In the genomic region with DNA sequence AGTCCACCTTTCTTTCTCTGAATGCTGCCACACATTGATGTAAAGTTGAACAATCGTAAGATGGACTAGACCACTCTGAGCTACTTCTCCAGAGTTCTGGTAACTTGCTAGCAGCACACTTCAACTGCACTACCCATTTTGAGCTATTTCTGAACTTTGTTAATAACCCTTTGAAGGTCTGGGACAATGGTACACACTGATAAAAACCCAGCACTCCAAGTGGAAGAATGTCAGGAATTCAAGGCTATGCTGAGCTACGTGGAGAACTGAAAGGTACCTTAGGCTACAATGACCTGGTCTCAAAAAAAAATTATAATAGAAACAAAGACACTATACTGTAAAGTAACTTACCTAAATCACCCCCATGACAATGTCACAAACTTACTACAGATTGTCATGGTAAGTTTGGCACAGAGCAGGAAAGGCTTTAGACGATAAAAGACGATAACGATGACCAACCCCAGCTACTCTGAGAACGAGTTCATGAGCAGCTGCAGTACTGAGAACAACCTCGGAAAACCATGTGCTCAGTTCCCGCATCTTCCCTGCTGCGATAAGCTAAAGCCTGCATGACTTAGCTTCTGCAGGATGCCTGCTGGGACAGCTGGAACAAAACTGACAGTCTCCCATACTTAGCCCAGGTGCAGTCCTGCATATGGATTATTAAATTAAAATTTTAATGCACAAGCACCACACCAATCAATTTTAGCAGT, we compare ENCODE assay signal across 21 mouse cellular contexts.
A peak's percentile ranks its signal among the peaks of the same experiment; 100 is the strongest.
DNase-seq lines count a peak whose midpoint lies in the region; ATAC-seq lines count a peak whose summit lies in the region.
"Had no signal": no experiment of that assay in that cellular context is flagged by ENCODE, and none has a peak within 500 bp of the region (broad histone marks: within the 10 kb centered on the region; RNA-seq: fewer than 3 reads in every experiment).

No protein-coding gene starts in this region.

- DNase-seq in heart, postnatal 4 days: no peak
- DNase-seq in heart, embryonic 10.5 days (ENCODE audit: low spot score): no peak
- no peak for DNase-seq in lung, postnatal 4 days
- peak; percentile 20 for DNase-seq in retina, postnatal 1 day
- DNase-seq in ovary, postnatal 10 days (ENCODE audit: low spot score): no peak
- DNase-seq: adrenal gland, adult 2 months; adrenal gland, postnatal 36 days; cerebellum, adult 2 months; cerebellum, postnatal 10 days; gastrocnemius, adult 2 months; gastrocnemius, postnatal 25 days; heart, postnatal 10 days had no signal

- no peaks in the 10 kb centered on the region for H3K27me3 ChIP-seq in heart, embryonic 12.5 days (replicated peaks)
- no peaks in the 10 kb centered on the region for H3K27me3 ChIP-seq in heart, embryonic 16.5 days (ENCODE audit: control insufficient read depth, insufficient read depth, low read length)
- no peaks in the 10 kb centered on the region for H3K27me3 ChIP-seq in heart, embryonic 10.5 days (ENCODE audit: insufficient read depth, poor library complexity, severe bottlenecking)
- no peaks in the 10 kb centered on the region for H3K27me3 ChIP-seq in lung, embryonic 16.5 days (ENCODE audit: control insufficient read depth, insufficient read depth, low read depth, low read length)
- H3K27me3 ChIP-seq: hindbrain, embryonic 12.5 days had no signal

- 0 out of 2 replicates have a peak overlapping the region, but pooled peaks have one; percentile 21 for H3K4me2 ChIP-seq in heart, embryonic 12.5 days
- peak overlapping the region; percentile 23; the same call in 1 of the 2 replicates for H3K4me2 ChIP-seq in heart, embryonic 16.5 days (ENCODE audit: low read depth, low read length)
- H3K4me2 ChIP-seq in lung, embryonic 16.5 days (ENCODE audit: low read depth, low read length): peak overlapping the region; percentile 11; the same call in 1 of the 2 replicates
- H3K4me2 ChIP-seq: hindbrain, embryonic 12.5 days had no signal

- H3K9me3 ChIP-seq in heart, embryonic 12.5 days (replicated peaks): no peaks in the 10 kb centered on the region
- H3K9me3 ChIP-seq in heart, embryonic 16.5 days (replicated peaks; ENCODE audit: control insufficient read depth, low read length): no peaks in the 10 kb centered on the region
- H3K9me3 ChIP-seq in heart, embryonic 10.5 days: no peaks in the 10 kb centered on the region
- no peaks in the 10 kb centered on the region for H3K9me3 ChIP-seq in lung, embryonic 16.5 days (ENCODE audit: control insufficient read depth, low read length)
- H3K9me3 ChIP-seq: embryonic facial prominence, embryonic 10.5 days; hindbrain, embryonic 12.5 days had no signal

- peaks cover 15% of the 10 kb centered on the region for H3K36me3 ChIP-seq in heart, embryonic 12.5 days
- H3K36me3 ChIP-seq in heart, embryonic 16.5 days (ENCODE audit: control insufficient read depth, insufficient read depth): no peaks in the 10 kb centered on the region
- peaks cover 21% of the 10 kb centered on the region for H3K36me3 ChIP-seq in heart, embryonic 10.5 days
- H3K36me3 ChIP-seq in lung, embryonic 16.5 days (ENCODE audit: control insufficient read depth, insufficient read depth, low read length): no peaks in the 10 kb centered on the region

- H3K27ac ChIP-seq in heart, embryonic 12.5 days (ENCODE audit: poor library complexity, severe bottlenecking): no peak overlapping the region
- no peak overlapping the region; the same call in 1 of the 2 replicates for H3K27ac ChIP-seq in heart, embryonic 16.5 days (ENCODE audit: low read length)
- no peak overlapping the region for H3K27ac ChIP-seq in heart, embryonic 10.5 days
- H3K27ac ChIP-seq in lung, embryonic 16.5 days (ENCODE audit: low read length): peak overlapping the region; percentile 78
- H3K27ac ChIP-seq: embryonic facial prominence, embryonic 10.5 days; gastrocnemius, adult 2 months; hindbrain, embryonic 12.5 days had no signal

- ATAC-seq in heart, embryonic 12.5 days (ENCODE audit: insufficient number of reproducible peaks, low FRiP score): no peak
- no peak; the same call in 1 of the 2 replicates for ATAC-seq in heart, embryonic 16.5 days (replicated peaks; ENCODE audit: extremely low read depth, insufficient read depth, low FRiP score)
- ATAC-seq in lung, embryonic 16.5 days (ENCODE audit: low read depth): peak; percentile 95
- ATAC-seq: forebrain, embryonic 14.5 days; hindbrain, embryonic 16.5 days; inflammation-experienced regulatory T-cells, adult 6 months; intestine, postnatal 0 days had no signal

- peaks cover 15% of the 10 kb centered on the region for H3K4me1 ChIP-seq in heart, embryonic 12.5 days (replicated peaks)
- peaks cover 12% of the 10 kb centered on the region for H3K4me1 ChIP-seq in heart, embryonic 16.5 days (ENCODE audit: control insufficient read depth, insufficient read depth, low read length)
- H3K4me1 ChIP-seq in heart, embryonic 10.5 days: peaks cover 5% of the 10 kb centered on the region; the same call in 1 of the 2 replicates
- no peaks in the 10 kb centered on the region for H3K4me1 ChIP-seq in lung, embryonic 16.5 days (replicated peaks; ENCODE audit: control insufficient read depth, insufficient read depth, low read length)
- H3K4me1 ChIP-seq: embryonic facial prominence, embryonic 10.5 days; hindbrain, embryonic 12.5 days had no signal

- WGBS in heart, embryonic 12.5 days: 39% methylated on average over 9 of the region's 9 CpGs
- WGBS in heart, embryonic 16.5 days: 34% methylated on average over 9 of the region's 9 CpGs
- 42% methylated on average over 9 of the region's 9 CpGs for WGBS in heart, embryonic 10.5 days
- 61% methylated on average over 9 of the region's 9 CpGs for WGBS in lung, embryonic 16.5 days

- no peak overlapping the region for H3K9ac ChIP-seq in heart, embryonic 12.5 days
- no peak overlapping the region for H3K9ac ChIP-seq in heart, embryonic 16.5 days (ENCODE audit: low read length)
- peak overlapping the region; percentile 28; the same call in 1 of the 2 replicates for H3K9ac ChIP-seq in lung, embryonic 16.5 days (ENCODE audit: low read length)
- H3K9ac ChIP-seq: hindbrain, embryonic 12.5 days had no signal

- no peak overlapping the region for H3K4me3 ChIP-seq in heart, embryonic 12.5 days
- no peak overlapping the region for H3K4me3 ChIP-seq in heart, embryonic 16.5 days (ENCODE audit: low read length)
- H3K4me3 ChIP-seq in heart, embryonic 10.5 days: no peak overlapping the region
- H3K4me3 ChIP-seq in lung, embryonic 16.5 days (ENCODE audit: low read length): no peak overlapping the region
- H3K4me3 ChIP-seq: embryonic facial prominence, embryonic 10.5 days; gastrocnemius, adult 2 months; hindbrain, embryonic 12.5 days had no signal
